Mouse (Mus musculus) CH12.LX (cell line): ENCODE measurements at regions not wholly inside any gene's neighbourhood (a gene's known extent, or its start where the extent isn't known, plus 50 kb on each side); places are given as distances from the start of the nearest gene placed in this dataset.
"Not testable (repeated sequence)": the region's sequence is repeated elsewhere in the genome, so short reads cannot be mapped to it uniquely, and the experiment has no call there.

Source experiments
- DNase-seq: peaks from one replicate; pipeline ENCODE4 v3.0.0-alpha.2; 2013; ENCODE audit errors: extremely low read depth
- H3K27ac ChIP-seq: 2 replicates; pipeline ENCODE4 v1.5.1; 2012; ENCODE audit warnings: low read depth, mild to moderate bottlenecking, control low read depth, moderate library complexity; ENCODE audit not compliant: insufficient read depth
- H3K27me3 ChIP-seq: replicated peaks from 2 replicates; pipeline ENCODE3; 2012; ENCODE audit warnings: inconsistent platforms
- H3K36me3 ChIP-seq, 2 experiments: replicated peaks in 1 of 2; 2 replicates each; pipeline versions ENCODE3 to v1.6.1; 2012; ENCODE audit warnings: inconsistent platforms in 1 of 2, low read length in 1 of 2, mild to moderate bottlenecking in 1 of 2, mixed read lengths in 1 of 2, moderate library complexity in 1 of 2; ENCODE audit not compliant: control insufficient read depth in 1 of 2, insufficient read depth in 1 of 2
- H3K4me1 ChIP-seq, 2 experiments: 2 replicates each; pipeline ENCODE4 v1.6.1; 2012; ENCODE audit warnings: inconsistent platforms in 1 of 2, moderate library complexity in 1 of 2; ENCODE audit not compliant: insufficient read depth in 2 of 2, control insufficient read depth in 1 of 2
- H3K4me2 ChIP-seq: 2 replicates; pipeline ENCODE4 v1.6.1; 2012; ENCODE audit warnings: low read depth, mild to moderate bottlenecking, control low read depth; ENCODE audit not compliant: poor library complexity, insufficient read depth, severe bottlenecking
- H3K4me3 ChIP-seq, 3 experiments: fragments of 150-350 bp in 1 of 3; sonication (generic) in 1 of 3; replicated peaks in 1 of 3; 2 replicates each; pipeline versions ENCODE3 to v1.5.1; 2011 to 2012; ENCODE audit warnings: low read depth in 2 of 3, low read length in 2 of 3, mild to moderate bottlenecking in 2 of 3, moderate library complexity in 2 of 3, control low read depth in 1 of 3, improper control_type of control experiment in 1 of 3, inconsistent platforms in 1 of 3, mixed read lengths in 1 of 3; ENCODE audit not compliant: poor library complexity in 1 of 3
- H3K79me2 ChIP-seq: replicated peaks from 2 replicates; pipeline ENCODE4 v1.6.1; 2012; ENCODE audit warnings: mild to moderate bottlenecking, moderate library complexity; ENCODE audit not compliant: control insufficient read depth, poor library complexity, insufficient read depth, severe bottlenecking; ENCODE audit errors: extremely low read depth
- H3K9ac ChIP-seq: 2 replicates; pipeline ENCODE4 v1.6.1; 2012; ENCODE audit warnings: low read depth, mild to moderate bottlenecking, control low read depth, moderate library complexity; ENCODE audit not compliant: insufficient read depth
- H3K9me3 ChIP-seq: replicated peaks from 2 replicates; pipeline ENCODE3; 2012; ENCODE audit warnings: low read length, inconsistent platforms, mixed read lengths
- CHD1 ChIP-seq: IDR thresholded peaks from 2 replicates; pipeline ENCODE4 v1.6.1; 2012; ENCODE audit warnings: low read depth, low read length, improper control_type of control experiment, inconsistent platforms
- CHD2 ChIP-seq: IDR thresholded peaks from 2 replicates; pipeline ENCODE4 v1.6.1; 2011; ENCODE audit warnings: low read length, improper control_type of control experiment
- ELF1 ChIP-seq: IDR thresholded peaks from 2 replicates; pipeline ENCODE4 v1.6.1; 2014; ENCODE audit warnings: low read depth, mild to moderate bottlenecking, inconsistent platforms, low read length, improper control_type of control experiment
- EP300 ChIP-seq: IDR thresholded peaks from 2 replicates; pipeline ENCODE4 v1.6.1; 2011; ENCODE audit warnings: low read length, improper control_type of control experiment
- GABPA ChIP-seq: IDR thresholded peaks from 2 replicates; pipeline ENCODE4 v1.6.1; 2012; ENCODE audit warnings: low read depth, low read length, improper control_type of control experiment, inconsistent platforms; ENCODE audit not compliant: insufficient replicate concordance
- IRF4 ChIP-seq: IDR thresholded peaks from 2 replicates; pipeline ENCODE4 v1.6.1; 2014; ENCODE audit warnings: low read depth, mild to moderate bottlenecking, inconsistent platforms, low read length, improper control_type of control experiment
- JUN ChIP-seq: IDR thresholded peaks from 2 replicates; pipeline ENCODE4 v1.6.1; 2011; ENCODE audit warnings: low read depth, mild to moderate bottlenecking, low read length, improper control_type of control experiment, moderate library complexity; ENCODE audit not compliant: insufficient read depth
- MAFK ChIP-seq: IDR thresholded peaks from 2 replicates; pipeline ENCODE4 v1.6.1; 2011; ENCODE audit warnings: low read length, improper control_type of control experiment; ENCODE audit not compliant: insufficient replicate concordance
- MAX ChIP-seq: IDR thresholded peaks from 2 replicates; pipeline ENCODE4 v1.6.1; 2011; ENCODE audit warnings: low read length, improper control_type of control experiment
- MYC ChIP-seq: IDR thresholded peaks from 2 replicates; pipeline ENCODE4 v1.6.1; 2011; ENCODE audit warnings: low read depth, mild to moderate bottlenecking, improper control_type of control experiment, low read length
- NRF1 ChIP-seq: IDR thresholded peaks from 2 replicates; pipeline ENCODE4 v1.6.1; 2014; ENCODE audit warnings: low read depth, mild to moderate bottlenecking, inconsistent platforms, low read length, improper control_type of control experiment, moderate library complexity
- PAX5 ChIP-seq: IDR thresholded peaks from 2 replicates; pipeline ENCODE4 v1.6.1; 2012; ENCODE audit warnings: low read length, inconsistent platforms, mixed read lengths
- RCOR1 ChIP-seq: conservative IDR thresholded peaks from 2 replicates; pipeline ENCODE4 v1.6.1; 2012; ENCODE audit warnings: low read depth, mild to moderate bottlenecking, inconsistent platforms, low read length, improper control_type of control experiment
- SIN3A ChIP-seq: IDR thresholded peaks from 2 replicates; pipeline ENCODE4 v1.6.1; 2012; ENCODE audit warnings: low read length, improper control_type of control experiment, inconsistent platforms
- TBP ChIP-seq: conservative IDR thresholded peaks from 2 replicates; pipeline ENCODE4 v1.6.1; 2011; ENCODE audit warnings: low read depth, low read length, improper control_type of control experiment
- TCF12 ChIP-seq: IDR thresholded peaks from 2 replicates; pipeline ENCODE4 v1.6.1; 2014; ENCODE audit warnings: low read depth, mild to moderate bottlenecking, inconsistent platforms, low read length, improper control_type of control experiment
- UBTF ChIP-seq: IDR thresholded peaks from 2 replicates; pipeline ENCODE4 v1.6.1; 2012; ENCODE audit warnings: low read depth, mild to moderate bottlenecking, inconsistent platforms, low read length, improper control_type of control experiment, moderate library complexity
- ZMIZ1 ChIP-seq: IDR thresholded peaks from 2 replicates; pipeline ENCODE4 v1.6.1; 2012; ENCODE audit warnings: low read depth, mild to moderate bottlenecking, inconsistent platforms, low read length, improper control_type of control experiment
- ZNF384 ChIP-seq: IDR thresholded peaks from 2 replicates; pipeline ENCODE4 v1.6.1; 2012; ENCODE audit warnings: low read depth, low read length, improper control_type of control experiment, inconsistent platforms
- dilution Hi-C: fragments of 300-500 bp; cut with MboI; formaldehyde crosslinking; loops from 2 replicates; pipeline ENCODE4 v1.14.3; 2020; ENCODE audit warnings: low sequenced_read_pairs; ENCODE audit not compliant: extremely low pct_unique_long_range_greater_than_20kb, extremely low pct_ligation_motif_present
- in situ Hi-C: fragments of 300-500 bp; cut with MboI; formaldehyde crosslinking; loops from 3 replicates; pipeline ENCODE4 v1.14.3; 2019; ENCODE audit warnings: low sequenced_read_pairs, low pct_ligation_motif_present, low pct_unique_long_range_greater_than_20kb, mixed read lengths

DNA sequence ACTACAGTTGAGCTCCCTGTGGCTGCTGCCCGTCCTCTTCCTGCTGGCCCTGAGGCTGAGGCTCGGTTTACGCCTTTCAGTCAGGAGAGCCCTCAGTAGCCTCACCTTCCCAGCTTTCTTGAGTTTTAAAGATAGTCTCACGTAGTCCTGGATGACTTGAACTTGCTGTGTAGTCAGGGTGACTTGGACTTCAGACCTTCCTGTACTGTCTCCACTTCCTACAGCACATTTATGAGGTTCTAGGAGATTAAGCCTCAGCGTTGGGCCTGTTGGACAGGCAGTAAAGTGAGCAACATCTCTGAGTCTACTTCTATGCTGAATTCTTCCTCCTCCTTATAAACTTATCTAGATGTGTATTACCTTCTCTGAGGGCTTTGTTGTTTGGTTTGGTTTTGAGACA is 546.2 kb downstream of the Zfp704 start:
- Histone ChIP-seq H3K27ac (no peak overlapping the region), H3K36me3 (no peaks in the 10 kb centered on the region), H3K4me3 (no peak overlapping the region), H3K9ac (no peak overlapping the region), H3K79me2 (no peaks in the 10 kb centered on the region), H3K4me1 (peaks cover 5% of the 10 kb centered on the region in 2 experiments; a peak in 3 of 4 replicates), H3K9me3 (no peaks in the 10 kb centered on the region), H3K4me2 (no peak overlapping the region), H3K27me3 (no peaks in the 10 kb centered on the region)
- dilution Hi-C loops, result no loop called here
- in situ Hi-C loops, result loop anchor here (5.0 to 25.0 kb wide), 2 partner anchors 101 to 476 kb away; no protein-coding TSS in a partner anchor
- DNase-seq, result no peak
- no peak for TF ChIP-seq CHD1
- no peak for TF ChIP-seq SIN3A
- no peak for TF ChIP-seq MYC
- no peak for TF ChIP-seq NRF1
- TF ChIP-seq IRF4, result no peak
- TF ChIP-seq GABPA, result no peak

DNA sequence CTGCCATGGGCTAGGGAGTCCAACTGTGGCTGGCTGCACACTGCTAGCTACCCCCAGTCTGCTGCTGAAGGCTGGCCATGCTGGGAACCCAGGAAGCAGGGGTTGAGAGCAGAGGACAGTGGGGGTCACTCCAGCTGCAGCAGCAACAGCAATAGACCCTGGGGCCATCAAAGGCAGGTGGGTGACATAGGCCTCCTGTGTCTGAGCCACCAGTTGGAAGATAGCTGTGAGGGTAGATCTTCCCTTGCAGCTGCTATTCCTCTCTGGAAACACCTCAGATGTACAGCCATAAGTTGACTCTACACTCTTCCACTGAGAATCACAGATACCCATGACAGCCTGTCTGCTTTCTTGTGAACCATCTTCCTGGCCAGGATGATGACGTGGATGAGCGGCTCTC is 548.5 kb downstream of the Zfp704 start:
- dilution Hi-C loops, result no loop called here
- in situ Hi-C loops, result loop anchor here (5.0 to 25.0 kb wide), 2 partner anchors 99 to 474 kb away; no protein-coding TSS in a partner anchor
- H3K4me1 ChIP-seq, result peaks cover 0 to 4% of the 10 kb centered on the region in 2 experiments; a peak in 1 of 4 replicates

DNA sequence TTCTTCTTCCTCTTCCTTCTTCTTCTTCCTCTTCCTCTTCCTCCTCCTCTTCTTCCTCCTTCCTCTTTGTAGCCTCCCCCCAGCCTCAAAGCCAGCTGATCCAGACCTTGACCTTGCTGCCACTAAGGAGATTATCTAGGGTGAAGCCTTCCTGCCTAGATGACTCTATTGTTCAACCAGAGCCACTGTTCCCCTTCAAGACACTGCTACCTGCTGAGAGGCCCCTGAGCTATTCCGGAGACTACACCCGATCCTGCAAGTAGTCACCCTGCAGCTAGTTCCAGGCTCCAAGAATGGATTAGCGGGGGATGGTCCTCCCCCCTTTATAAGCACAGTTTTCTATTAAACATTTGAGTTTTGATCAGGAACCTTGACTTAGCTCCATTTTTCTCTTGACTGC is 552.2 kb downstream of the Zfp704 start:
- H3K9ac ChIP-seq, H3K27me3 ChIP-seq, H3K4me3 ChIP-seq, DNase-seq, H3K9me3 ChIP-seq, dilution Hi-C loops, H3K79me2 ChIP-seq, H3K36me3 ChIP-seq, H3K27ac ChIP-seq, H3K4me1 ChIP-seq: not testable (repeated sequence)
- in situ Hi-C loops, result loop anchor here (25.0 kb wide), 1 partner anchor 470 kb away; no protein-coding TSS in a partner anchor
- 0 out of 2 replicates have a peak overlapping the region, but pooled peaks have one; percentile 2 for H3K4me2 ChIP-seq

More for the DNA sequence above, 548.5 kb downstream of the Zfp704 start:
- no peaks in the 10 kb centered on the region for H3K9me3 ChIP-seq
- H3K79me2 ChIP-seq, result no peaks in the 10 kb centered on the region
- H3K27ac ChIP-seq, result no peak overlapping the region
- H3K4me3 ChIP-seq, result no peak overlapping the region
- no peak overlapping the region for H3K4me2 ChIP-seq
- H3K36me3 ChIP-seq, result no peaks in the 10 kb centered on the region
- H3K9ac ChIP-seq, result no peak overlapping the region
- DNase-seq, result no peak
- TF ChIP-seq TBP, result no peak
- H3K27me3 ChIP-seq, result no peaks in the 10 kb centered on the region

GRCm38 (mm10) chr3:9056846-9057245 is 553.0 kb downstream of the Zfp704 start:
- dilution Hi-C loops (no loop called here), in situ Hi-C loops (loop anchor here (25.0 kb wide), 1 partner anchor 470 kb away; no protein-coding TSS in a partner anchor)
- no peak overlapping the region for H3K4me2 ChIP-seq
- H3K79me2 ChIP-seq, result no peaks in the 10 kb centered on the region
- no peaks in the 10 kb centered on the region for H3K9me3 ChIP-seq
- no peaks in the 10 kb centered on the region for H3K27me3 ChIP-seq
- H3K4me3 ChIP-seq, result no peak overlapping the region
- no peak for DNase-seq
- no peak overlapping the region for H3K9ac ChIP-seq
- H3K4me1 ChIP-seq, result peaks cover 0 to 2% of the 10 kb centered on the region in 2 experiments; a peak in 1 of 4 replicates
- H3K36me3 ChIP-seq, result no peaks in the 10 kb centered on the region
- no peak overlapping the region for H3K27ac ChIP-seq
- TF ChIP-seq MYC, result no peak
- TF ChIP-seq JUN, result no peak
- TF ChIP-seq ZNF384, result no peak
- TF ChIP-seq MAFK, result no peak
- no peak for TF ChIP-seq ELF1
- no peak for TF ChIP-seq PAX5
- TF ChIP-seq MAX, result no peak
- TF ChIP-seq CHD1, result no peak
- no peak for TF ChIP-seq CHD2
- no peak for TF ChIP-seq IRF4
- no peak for TF ChIP-seq NRF1
- no peak for TF ChIP-seq TCF12
- no peak for TF ChIP-seq RCOR1
- no peak for TF ChIP-seq ZMIZ1
- TF ChIP-seq UBTF, result no peak
- no peak for TF ChIP-seq EP300
